Mouse (Mus musculus): ENCODE data around the gene Ica1. TPM values are rescaled to one million over a fixed set of nuclear protein-coding genes. Genes with fewer than 3 reads are reported as not detected.

Ica1 gene
- polyA plus RNA-seq, 1 experiment from 2014 or later, result 14.5 TPM

DNA sequence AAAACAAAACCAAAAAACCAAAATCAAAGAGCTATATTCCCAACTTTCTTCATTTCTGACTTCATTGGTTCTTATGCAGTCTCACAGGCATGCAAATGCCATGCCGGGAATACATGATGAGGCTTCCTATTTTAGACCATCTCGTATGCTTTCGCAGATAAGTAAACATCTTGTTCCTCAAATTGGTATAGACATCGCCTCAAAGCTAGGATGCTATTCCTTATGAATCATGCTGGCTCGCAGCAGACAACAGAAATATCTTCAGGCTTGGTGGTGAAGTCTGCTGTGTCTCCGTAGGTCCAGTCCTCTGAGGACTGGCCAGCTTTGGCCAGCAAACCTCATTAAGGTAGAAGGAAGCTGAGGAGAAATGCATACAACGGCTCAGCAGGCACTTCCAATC is 60.3 kb downstream of the Ica1 start:
- H3K4me3 ChIP-seq (ENCODE audit: low read depth, low read length), result no peak overlapping the region
- no peak for DNase-seq (ENCODE audit: low spot score)
- WGBS, result 78% methylated on average over 7 of the region's 7 CpGs

GRCm38 (mm10) chr6:8716539-8716938 is 61.7 kb downstream of the Ica1 start:
- no peak overlapping the region for H3K27ac ChIP-seq (ENCODE audit: low read depth, low read length)
- 92% methylated on average over 2 of the region's 2 CpGs for WGBS
- no peaks in the 10 kb centered on the region for H3K36me3 ChIP-seq (ENCODE audit: control insufficient read depth, insufficient read depth, low read length)
- H3K4me1 ChIP-seq (replicated peaks; ENCODE audit: control insufficient read depth, insufficient read depth, low read length), result no peaks in the 10 kb centered on the region
- H3K4me2 ChIP-seq, result no peak overlapping the region
- H3K9ac ChIP-seq (ENCODE audit: low read depth, low read length), result no peak overlapping the region
- H3K27me3 ChIP-seq (replicated peaks; ENCODE audit: control insufficient read depth, insufficient read depth, low read length), result no peaks in the 10 kb centered on the region
- no peaks in the 10 kb centered on the region for H3K9me3 ChIP-seq (ENCODE audit: control insufficient read depth, low read length)
- no peak overlapping the region for H3K4me3 ChIP-seq (ENCODE audit: low read depth, low read length)
- DNase-seq (ENCODE audit: low spot score) (no peak), ATAC-seq (replicated peaks; ENCODE audit: low FRiP score) (no peak)

More for the DNA sequence above, 60.3 kb downstream of the Ica1 start:
- H3K36me3 ChIP-seq (ENCODE audit: control insufficient read depth, insufficient read depth, low read length), result no peaks in the 10 kb centered on the region
- no peaks in the 10 kb centered on the region for H3K9me3 ChIP-seq (ENCODE audit: control insufficient read depth, low read length)
- H3K9ac ChIP-seq (ENCODE audit: low read depth, low read length), result no peak overlapping the region
- no peak for ATAC-seq (replicated peaks; ENCODE audit: low FRiP score)
- H3K4me2 ChIP-seq, result no peak overlapping the region
- H3K27me3 ChIP-seq (replicated peaks; ENCODE audit: control insufficient read depth, insufficient read depth, low read length), result no peaks in the 10 kb centered on the region
- no peaks in the 10 kb centered on the region for H3K4me1 ChIP-seq (replicated peaks; ENCODE audit: control insufficient read depth, insufficient read depth, low read length)
- no peak overlapping the region for H3K27ac ChIP-seq (ENCODE audit: low read depth, low read length)

DNA sequence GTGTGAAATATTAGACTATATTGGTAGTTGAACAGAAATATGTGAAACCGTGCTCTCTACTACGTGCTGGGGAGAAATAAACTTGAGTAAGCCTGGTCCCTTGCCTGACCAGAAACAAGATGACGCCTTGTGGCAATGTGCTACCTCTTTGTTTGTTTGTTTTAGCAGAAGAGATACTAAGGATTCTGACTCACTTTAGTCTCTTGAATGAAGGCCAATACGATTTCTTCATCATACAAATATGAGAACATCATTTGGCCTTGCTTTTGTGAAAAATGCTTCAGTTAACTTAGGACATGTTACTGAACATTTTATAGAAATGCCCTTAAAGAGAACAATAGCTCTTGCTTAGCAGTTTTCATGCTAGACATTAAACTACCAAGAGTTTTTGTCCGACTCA is 67.0 kb downstream of the Ica1 start:
- no peak overlapping the region for H3K9ac ChIP-seq (ENCODE audit: low read depth, low read length)
- ATAC-seq (replicated peaks; ENCODE audit: low FRiP score), result no peak
- no peaks in the 10 kb centered on the region for H3K27me3 ChIP-seq (replicated peaks; ENCODE audit: control insufficient read depth, insufficient read depth, low read length)
- 81% methylated on average over 5 of the region's 5 CpGs for WGBS
- H3K27ac ChIP-seq (ENCODE audit: low read depth, low read length), result no peak overlapping the region
- no peak overlapping the region for H3K4me2 ChIP-seq
- no peaks in the 10 kb centered on the region for H3K36me3 ChIP-seq (ENCODE audit: control insufficient read depth, insufficient read depth, low read length)
- no peak for DNase-seq (ENCODE audit: low spot score)
- H3K4me3 ChIP-seq (ENCODE audit: low read depth, low read length), result no peak overlapping the region
- no peaks in the 10 kb centered on the region for H3K4me1 ChIP-seq (replicated peaks; ENCODE audit: control insufficient read depth, insufficient read depth, low read length)
- H3K9me3 ChIP-seq (ENCODE audit: control insufficient read depth, low read length), result no peaks in the 10 kb centered on the region

DNA sequence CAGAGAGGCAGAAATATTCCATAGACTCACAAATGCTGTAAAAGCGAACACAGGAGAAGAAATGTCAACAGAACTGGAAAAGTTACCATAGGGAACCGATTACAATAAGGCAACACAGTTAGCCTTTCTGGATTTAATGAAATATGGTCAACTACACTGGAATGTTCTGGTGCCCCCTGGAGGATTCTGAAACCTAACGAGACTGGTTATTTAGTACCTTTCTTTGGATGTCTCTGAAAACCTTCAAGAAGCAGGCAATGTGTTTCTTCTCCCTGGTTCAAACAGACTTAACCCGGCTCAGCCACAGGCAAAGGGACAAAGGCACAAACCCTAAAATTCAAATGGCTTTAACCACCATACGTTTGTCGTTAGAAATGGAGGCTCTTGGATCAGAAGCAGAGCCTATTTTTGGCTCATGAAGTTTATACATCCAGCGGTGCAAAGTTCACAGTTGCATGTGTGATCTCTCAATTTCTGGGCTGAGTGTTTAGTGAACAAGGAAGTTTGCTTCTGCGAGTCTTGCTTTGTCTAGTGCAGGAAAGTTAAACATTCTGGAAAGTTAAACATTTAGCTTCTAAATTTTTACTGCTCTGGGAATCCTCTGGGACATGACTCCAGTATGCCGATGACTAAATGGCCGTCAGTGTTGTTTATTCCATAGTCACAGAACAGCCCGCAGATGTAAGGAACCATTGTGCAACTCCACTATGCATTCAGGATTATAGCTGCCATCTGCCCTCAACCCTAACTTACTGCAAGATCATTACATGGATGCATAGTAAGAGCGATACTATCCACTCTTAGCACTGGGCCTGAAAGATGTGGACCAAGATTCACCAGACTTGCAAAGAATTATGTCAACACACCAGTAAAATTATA is 83.4 kb downstream of the Ica1 start:
- ATAC-seq (replicated peaks; ENCODE audit: low FRiP score), result no peak
- WGBS, result 77% methylated on average over 12 of the region's 12 CpGs
- DNase-seq (ENCODE audit: low spot score), result no peak

GRCm38 (mm10) chr6:8693926-8694635 is 84.2 kb downstream of the Ica1 start:
- H3K9ac ChIP-seq (ENCODE audit: low read depth, low read length), result no peak overlapping the region

More for the DNA sequence above, 83.4 kb downstream of the Ica1 start:
- Histone ChIP-seq H3K27me3 (replicated peaks; ENCODE audit: control insufficient read depth, insufficient read depth, low read length) (no peaks in the 10 kb centered on the region), H3K4me3 (ENCODE audit: low read depth, low read length) (no peak overlapping the region), H3K9me3 (ENCODE audit: control insufficient read depth, low read length) (no peaks in the 10 kb centered on the region), H3K27ac (ENCODE audit: low read depth, low read length) (no peak overlapping the region), H3K9ac (ENCODE audit: low read depth, low read length) (no peak overlapping the region), H3K4me2 (no peak overlapping the region), H3K4me1 (replicated peaks; ENCODE audit: control insufficient read depth, insufficient read depth, low read length) (no peaks in the 10 kb centered on the region), H3K36me3 (ENCODE audit: control insufficient read depth, insufficient read depth, low read length) (no peaks in the 10 kb centered on the region)

DNA sequence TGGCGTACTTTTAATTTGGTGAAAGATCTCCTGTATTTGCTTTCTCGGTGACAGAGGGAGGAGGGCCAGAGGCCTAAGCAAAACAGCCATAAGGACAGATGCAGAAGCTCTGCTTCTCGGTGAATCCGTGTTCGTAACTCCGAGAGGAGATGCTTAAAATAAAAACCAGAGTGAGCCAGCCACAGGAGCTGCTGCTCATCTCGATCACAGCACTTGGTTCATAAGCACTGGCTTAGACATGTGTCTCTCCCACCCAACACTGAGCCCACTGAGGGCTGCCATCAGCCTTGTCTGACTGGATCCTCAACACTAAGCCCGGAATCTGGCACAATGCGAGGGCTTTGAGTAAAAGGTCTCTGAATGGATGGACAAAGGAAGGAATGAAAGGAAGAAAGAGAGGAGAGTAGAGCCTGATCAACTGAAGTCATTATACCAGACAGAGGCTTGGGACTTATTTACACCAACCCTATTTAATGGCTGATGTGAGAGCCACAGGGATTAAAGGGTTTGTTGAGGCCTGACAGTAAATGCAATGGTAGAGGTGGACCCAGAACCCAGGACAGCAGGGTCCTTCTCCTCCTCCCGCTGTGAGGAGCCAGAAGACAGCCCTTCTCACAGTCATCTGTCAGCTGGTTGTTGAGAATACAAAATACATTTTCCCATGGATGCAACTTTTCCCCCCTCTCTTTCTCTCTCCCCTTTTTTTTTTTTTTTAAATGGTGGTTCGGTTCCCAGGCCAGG is 85.0 kb downstream of the Ica1 start:
- H3K9ac ChIP-seq (ENCODE audit: low read depth, low read length), result no peak overlapping the region
- no peak overlapping the region for H3K4me3 ChIP-seq (ENCODE audit: low read depth, low read length)
- no peaks in the 10 kb centered on the region for H3K9me3 ChIP-seq (ENCODE audit: control insufficient read depth, low read length)
- H3K4me1 ChIP-seq (replicated peaks; ENCODE audit: control insufficient read depth, insufficient read depth, low read length), result no peaks in the 10 kb centered on the region
- no peaks in the 10 kb centered on the region for H3K27me3 ChIP-seq (replicated peaks; ENCODE audit: control insufficient read depth, insufficient read depth, low read length)
- no peak for ATAC-seq (replicated peaks; ENCODE audit: low FRiP score)
- DNase-seq (ENCODE audit: low spot score), result no peak
- no peak overlapping the region for H3K27ac ChIP-seq (ENCODE audit: low read depth, low read length)
- WGBS, result 74% methylated on average over 11 of the region's 11 CpGs
- H3K36me3 ChIP-seq (ENCODE audit: control insufficient read depth, insufficient read depth, low read length), result no peaks in the 10 kb centered on the region
- H3K4me2 ChIP-seq, result no peak overlapping the region

More at GRCm38 (mm10) chr6:8693926-8694635, 84.2 kb downstream of the Ica1 start:
- Histone ChIP-seq H3K27ac (ENCODE audit: low read depth, low read length) (peak overlapping the region; percentile 2; the same call in 1 of the 2 replicates), H3K4me3 (ENCODE audit: low read depth, low read length) (no peak overlapping the region), H3K36me3 (ENCODE audit: control insufficient read depth, insufficient read depth, low read length) (no peaks in the 10 kb centered on the region), H3K4me2 (no peak overlapping the region), H3K9me3 (ENCODE audit: control insufficient read depth, low read length) (no peaks in the 10 kb centered on the region), H3K27me3 (replicated peaks; ENCODE audit: control insufficient read depth, insufficient read depth, low read length) (no peaks in the 10 kb centered on the region), H3K4me1 (replicated peaks; ENCODE audit: control insufficient read depth, insufficient read depth, low read length) (no peaks in the 10 kb centered on the region)
- WGBS, result 53% methylated on average over 10 of the region's 10 CpGs
- 0 out of 2 replicates have a peak, but pooled peaks have one; percentile 51 for ATAC-seq (replicated peaks; ENCODE audit: low FRiP score)
- no peak for DNase-seq (ENCODE audit: low spot score)

DNA sequence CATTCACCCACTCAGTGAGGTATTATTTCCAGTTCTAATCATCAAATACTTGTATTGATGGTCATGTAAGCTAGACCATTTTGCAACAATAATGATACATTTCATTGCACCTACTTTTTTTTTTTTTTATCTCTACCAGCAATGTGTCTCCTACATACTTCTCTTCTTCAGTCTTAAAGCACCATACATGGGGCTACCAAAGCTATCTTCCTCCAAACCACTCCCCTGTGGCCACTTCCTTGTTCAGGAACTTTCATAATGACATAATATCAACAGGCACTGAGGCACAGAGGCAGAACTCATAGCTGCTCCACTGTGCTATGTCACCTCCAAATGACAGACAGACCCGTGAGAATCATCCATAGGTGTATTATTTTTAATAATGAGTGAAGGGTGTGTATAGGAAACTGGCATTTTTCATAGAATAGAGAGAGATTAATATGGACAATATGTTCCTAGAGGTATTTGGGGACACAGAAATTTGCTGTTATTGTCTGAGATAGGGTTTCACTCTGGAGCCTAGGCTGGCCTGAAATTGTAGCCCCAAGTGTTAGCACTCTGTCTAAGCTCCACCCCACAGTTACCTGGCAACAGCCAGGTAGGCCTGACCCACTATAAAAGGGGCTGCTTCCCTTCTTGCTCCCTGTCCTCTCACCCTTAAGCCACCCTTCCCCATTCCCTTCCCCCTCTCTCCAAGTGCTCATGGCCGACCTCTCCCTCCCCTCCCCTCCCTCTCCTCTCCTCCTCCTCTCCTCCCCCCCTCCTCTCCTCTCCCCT is 86.9 kb downstream of the Ica1 start:
- WGBS, result 68% methylated on average over 2 of the region's 2 CpGs
- no peak for ATAC-seq (replicated peaks; ENCODE audit: low FRiP score)
- no peak overlapping the region for H3K4me2 ChIP-seq
- no peaks in the 10 kb centered on the region for H3K9me3 ChIP-seq (ENCODE audit: control insufficient read depth, low read length)
- H3K9ac ChIP-seq (ENCODE audit: low read depth, low read length), result no peak overlapping the region
- H3K27ac ChIP-seq (ENCODE audit: low read depth, low read length), result no peak overlapping the region
- no peaks in the 10 kb centered on the region for H3K36me3 ChIP-seq (ENCODE audit: control insufficient read depth, insufficient read depth, low read length)
- H3K4me3 ChIP-seq (ENCODE audit: low read depth, low read length), result no peak overlapping the region
- H3K27me3 ChIP-seq (replicated peaks; ENCODE audit: control insufficient read depth, insufficient read depth, low read length), result no peaks in the 10 kb centered on the region
- no peak for DNase-seq (ENCODE audit: low spot score)
- H3K4me1 ChIP-seq (replicated peaks; ENCODE audit: control insufficient read depth, insufficient read depth, low read length), result no peaks in the 10 kb centered on the region

GRCm38 (mm10) chr6:8690441-8690840 is 87.8 kb downstream of the Ica1 start:
- no peak for DNase-seq (ENCODE audit: low spot score)
- H3K9ac ChIP-seq (ENCODE audit: low read depth, low read length), result no peak overlapping the region
- WGBS, result 67% methylated on average over 3 of the region's 3 CpGs
- H3K9me3 ChIP-seq (ENCODE audit: control insufficient read depth, low read length), result no peaks in the 10 kb centered on the region
- ATAC-seq (replicated peaks; ENCODE audit: low FRiP score), result no peak
- no peak overlapping the region for H3K4me2 ChIP-seq
- H3K4me3 ChIP-seq (ENCODE audit: low read depth, low read length), result no peak overlapping the region
- no peaks in the 10 kb centered on the region for H3K27me3 ChIP-seq (replicated peaks; ENCODE audit: control insufficient read depth, insufficient read depth, low read length)
- H3K36me3 ChIP-seq (ENCODE audit: control insufficient read depth, insufficient read depth, low read length), result no peaks in the 10 kb centered on the region
- no peaks in the 10 kb centered on the region for H3K4me1 ChIP-seq (replicated peaks; ENCODE audit: control insufficient read depth, insufficient read depth, low read length)
- no peak overlapping the region for H3K27ac ChIP-seq (ENCODE audit: low read depth, low read length)

Data from liver, embryonic 11.5 days (tissue).